Mouse (Mus musculus): Measurements from ENCODE around the gene Rapgef1. TPM values are rescaled to one million over a fixed set of nuclear protein-coding genes. Genes with fewer than 3 reads are reported as not detected.

The Rapgef1 gene
- polyA plus RNA-seq, 1 experiment from 2014 or later, result 23.0 TPM

- Histone ChIP-seq H3K4me2 (ENCODE audit: low read depth, low read length, severe bottlenecking) (no peak overlapping the region), H3K9ac (ENCODE audit: low read length) (no peak overlapping the region), H3K4me1 (replicated peaks; ENCODE audit: control insufficient read depth, insufficient read depth, low read length) (peaks cover 5% of the 10 kb centered on the region; the same call in 1 of the 2 replicates), H3K9me3 (ENCODE audit: control insufficient read depth, low read length) (no peaks in the 10 kb centered on the region), H3K36me3 (ENCODE audit: control insufficient read depth, insufficient read depth, low read length) (no peaks in the 10 kb centered on the region), H3K27me3 (ENCODE audit: control insufficient read depth, insufficient read depth, low read length) (no peaks in the 10 kb centered on the region), H3K27ac (ENCODE audit: low read depth, low read length) (no peak overlapping the region), H3K4me3 (ENCODE audit: low read depth, low read length) (no peak overlapping the region)
- 87% methylated on average over 1 of the region's 1 CpGs for WGBS
- no peak for ATAC-seq (replicated peaks; ENCODE audit: low FRiP score)
- DNase-seq (ENCODE audit: low spot score), result no peak
These were observed 37.6 kb downstream of the Rapgef1 start for GRCm38 (mm10) chr2:29657089-29657488.

GRCm38 (mm10) chr2:29661751-29662191 lies 42.3 kb downstream of the Rapgef1 start:
- Histone ChIP-seq H3K27ac (ENCODE audit: low read depth, low read length) (no peak overlapping the region), H3K36me3 (ENCODE audit: control insufficient read depth, insufficient read depth, low read length) (no peaks in the 10 kb centered on the region), H3K27me3 (ENCODE audit: control insufficient read depth, insufficient read depth, low read length) (no peaks in the 10 kb centered on the region), H3K9me3 (ENCODE audit: control insufficient read depth, low read length) (no peaks in the 10 kb centered on the region), H3K4me1 (replicated peaks; ENCODE audit: control insufficient read depth, insufficient read depth, low read length) (no peaks in the 10 kb centered on the region), H3K4me2 (ENCODE audit: low read depth, low read length, severe bottlenecking) (no peak overlapping the region), H3K4me3 (ENCODE audit: low read depth, low read length) (no peak overlapping the region), H3K9ac (ENCODE audit: low read length) (no peak overlapping the region)
- DNase-seq (ENCODE audit: low spot score) (no peak), ATAC-seq (replicated peaks; ENCODE audit: low FRiP score) (no peak)
- 86% methylated on average over 6 of the region's 6 CpGs for WGBS

- Histone ChIP-seq H3K9me3 (ENCODE audit: control insufficient read depth, low read length) (no peaks in the 10 kb centered on the region), H3K9ac (ENCODE audit: low read length) (no peak overlapping the region; the same call in 1 of the 2 replicates), H3K4me2 (ENCODE audit: low read depth, low read length, severe bottlenecking) (no peak overlapping the region), H3K27ac (ENCODE audit: low read depth, low read length) (no peak overlapping the region), H3K4me3 (ENCODE audit: low read depth, low read length) (no peak overlapping the region), H3K4me1 (replicated peaks; ENCODE audit: control insufficient read depth, insufficient read depth, low read length) (no peaks in the 10 kb centered on the region), H3K36me3 (ENCODE audit: control insufficient read depth, insufficient read depth, low read length) (no peaks in the 10 kb centered on the region), H3K27me3 (ENCODE audit: control insufficient read depth, insufficient read depth, low read length) (no peaks in the 10 kb centered on the region)
- WGBS, result 37% methylated on average over 4 of the region's 4 CpGs
- ATAC-seq (replicated peaks; ENCODE audit: low FRiP score), result no peak
- DNase-seq (ENCODE audit: low spot score), result no peak
These were observed 43.8 kb downstream of the Rapgef1 start for GRCm38 (mm10) chr2:29663260-29663877.

GRCm38 (mm10) chr2:29665421-29665820 lies 45.9 kb downstream of the Rapgef1 start:
- WGBS, result 85% methylated on average over 5 of the region's 5 CpGs
- Histone ChIP-seq H3K27me3 (ENCODE audit: control insufficient read depth, insufficient read depth, low read length) (no peaks in the 10 kb centered on the region), H3K4me2 (ENCODE audit: low read depth, low read length, severe bottlenecking) (no peak overlapping the region), H3K9ac (ENCODE audit: low read length) (no peak overlapping the region), H3K4me1 (replicated peaks; ENCODE audit: control insufficient read depth, insufficient read depth, low read length) (no peaks in the 10 kb centered on the region), H3K4me3 (ENCODE audit: low read depth, low read length) (no peak overlapping the region), H3K27ac (ENCODE audit: low read depth, low read length) (no peak overlapping the region), H3K9me3 (ENCODE audit: control insufficient read depth, low read length) (no peaks in the 10 kb centered on the region), H3K36me3 (ENCODE audit: control insufficient read depth, insufficient read depth, low read length) (no peaks in the 10 kb centered on the region)
- ATAC-seq (replicated peaks; ENCODE audit: low FRiP score) (no peak), DNase-seq (ENCODE audit: low spot score) (no peak)

- H3K4me2 ChIP-seq (ENCODE audit: low read depth, low read length, severe bottlenecking), result no peak overlapping the region
- ATAC-seq (replicated peaks; ENCODE audit: low FRiP score), result no peak
- peak; percentile 60 for DNase-seq (ENCODE audit: low spot score)
- H3K27ac ChIP-seq (ENCODE audit: low read depth, low read length), result no peak overlapping the region
- no peaks in the 10 kb centered on the region for H3K27me3 ChIP-seq (ENCODE audit: control insufficient read depth, insufficient read depth, low read length)
- no peak overlapping the region for H3K4me3 ChIP-seq (ENCODE audit: low read depth, low read length)
- WGBS, result 17% methylated on average over 7 of the region's 7 CpGs
- H3K9me3 ChIP-seq (ENCODE audit: control insufficient read depth, low read length), result no peaks in the 10 kb centered on the region
- no peak overlapping the region for H3K9ac ChIP-seq (ENCODE audit: low read length)
- H3K36me3 ChIP-seq (ENCODE audit: control insufficient read depth, insufficient read depth, low read length), result no peaks in the 10 kb centered on the region
- no peaks in the 10 kb centered on the region for H3K4me1 ChIP-seq (replicated peaks; ENCODE audit: control insufficient read depth, insufficient read depth, low read length)
These were observed 47.1 kb downstream of the Rapgef1 start for GRCm38 (mm10) chr2:29666589-29666988.

- Histone ChIP-seq H3K27ac (ENCODE audit: low read depth, low read length) (no peak overlapping the region), H3K9me3 (ENCODE audit: control insufficient read depth, low read length) (no peaks in the 10 kb centered on the region), H3K4me3 (ENCODE audit: low read depth, low read length) (no peak overlapping the region), H3K4me2 (ENCODE audit: low read depth, low read length, severe bottlenecking) (no peak overlapping the region), H3K9ac (ENCODE audit: low read length) (no peak overlapping the region), H3K4me1 (replicated peaks; ENCODE audit: control insufficient read depth, insufficient read depth, low read length) (no peaks in the 10 kb centered on the region), H3K36me3 (ENCODE audit: control insufficient read depth, insufficient read depth, low read length) (no peaks in the 10 kb centered on the region), H3K27me3 (ENCODE audit: control insufficient read depth, insufficient read depth, low read length) (no peaks in the 10 kb centered on the region)
- 88% methylated on average over 4 of the region's 4 CpGs for WGBS
- ATAC-seq (replicated peaks; ENCODE audit: low FRiP score), result no peak
- no peak for DNase-seq (ENCODE audit: low spot score)
These were observed 47.6 kb downstream of the Rapgef1 start for GRCm38 (mm10) chr2:29667109-29667508.

GRCm38 (mm10) chr2:29668011-29668691 lies 48.6 kb downstream of the Rapgef1 start:
- no peaks in the 10 kb centered on the region for H3K27me3 ChIP-seq (ENCODE audit: control insufficient read depth, insufficient read depth, low read length)
- H3K4me1 ChIP-seq (replicated peaks; ENCODE audit: control insufficient read depth, insufficient read depth, low read length), result no peaks in the 10 kb centered on the region
- 95% methylated on average over 7 of the region's 7 CpGs for WGBS
- no peak overlapping the region for H3K9ac ChIP-seq (ENCODE audit: low read length)
- no peak overlapping the region for H3K4me2 ChIP-seq (ENCODE audit: low read depth, low read length, severe bottlenecking)
- no peaks in the 10 kb centered on the region for H3K9me3 ChIP-seq (ENCODE audit: control insufficient read depth, low read length)
- H3K27ac ChIP-seq (ENCODE audit: low read depth, low read length), result no peak overlapping the region
- no peaks in the 10 kb centered on the region for H3K36me3 ChIP-seq (ENCODE audit: control insufficient read depth, insufficient read depth, low read length)
- no peak for DNase-seq (ENCODE audit: low spot score)
- ATAC-seq (replicated peaks; ENCODE audit: low FRiP score), result no peak
- H3K4me3 ChIP-seq (ENCODE audit: low read depth, low read length), result no peak overlapping the region

- 0 out of 2 replicates have a peak, but pooled peaks cover under 1% of the 10 kb centered on the region for H3K4me1 ChIP-seq (replicated peaks; ENCODE audit: control insufficient read depth, insufficient read depth, low read length)
- DNase-seq (ENCODE audit: low spot score) (no peak), ATAC-seq (replicated peaks; ENCODE audit: low FRiP score) (no peak)
- no peaks in the 10 kb centered on the region for H3K9me3 ChIP-seq (ENCODE audit: control insufficient read depth, low read length)
- no peak overlapping the region for H3K4me3 ChIP-seq (ENCODE audit: low read depth, low read length)
- WGBS, result 86% methylated on average over 4 of the region's 4 CpGs
- no peaks in the 10 kb centered on the region for H3K36me3 ChIP-seq (ENCODE audit: control insufficient read depth, insufficient read depth, low read length)
- H3K27me3 ChIP-seq (ENCODE audit: control insufficient read depth, insufficient read depth, low read length), result no peaks in the 10 kb centered on the region
- H3K4me2 ChIP-seq (ENCODE audit: low read depth, low read length, severe bottlenecking), result no peak overlapping the region
- H3K27ac ChIP-seq (ENCODE audit: low read depth, low read length), result no peak overlapping the region
- H3K9ac ChIP-seq (ENCODE audit: low read length), result no peak overlapping the region
These were observed 49.4 kb downstream of the Rapgef1 start for GRCm38 (mm10) chr2:29668963-29669362.

- H3K27ac ChIP-seq (ENCODE audit: low read depth, low read length), result no peak overlapping the region
- H3K4me3 ChIP-seq (ENCODE audit: low read depth, low read length), result no peak overlapping the region
- no peaks in the 10 kb centered on the region for H3K36me3 ChIP-seq (ENCODE audit: control insufficient read depth, insufficient read depth, low read length)
- H3K4me1 ChIP-seq (replicated peaks; ENCODE audit: control insufficient read depth, insufficient read depth, low read length), result 0 out of 2 replicates have a peak, but pooled peaks cover 2% of the 10 kb centered on the region
- no peaks in the 10 kb centered on the region for H3K9me3 ChIP-seq (ENCODE audit: control insufficient read depth, low read length)
- no peak overlapping the region for H3K9ac ChIP-seq (ENCODE audit: low read length)
- ATAC-seq (replicated peaks; ENCODE audit: low FRiP score) (no peak), DNase-seq (ENCODE audit: low spot score) (no peak)
- no peaks in the 10 kb centered on the region for H3K27me3 ChIP-seq (ENCODE audit: control insufficient read depth, insufficient read depth, low read length)
- H3K4me2 ChIP-seq (ENCODE audit: low read depth, low read length, severe bottlenecking), result no peak overlapping the region
These were observed 50.2 kb downstream of the Rapgef1 start for GRCm38 (mm10) chr2:29669711-29670110.

Measured in forebrain, embryonic 11.5 days (tissue).